Mouse (Mus musculus): Measurements from ENCODE around the gene Apol11b.

DNA sequence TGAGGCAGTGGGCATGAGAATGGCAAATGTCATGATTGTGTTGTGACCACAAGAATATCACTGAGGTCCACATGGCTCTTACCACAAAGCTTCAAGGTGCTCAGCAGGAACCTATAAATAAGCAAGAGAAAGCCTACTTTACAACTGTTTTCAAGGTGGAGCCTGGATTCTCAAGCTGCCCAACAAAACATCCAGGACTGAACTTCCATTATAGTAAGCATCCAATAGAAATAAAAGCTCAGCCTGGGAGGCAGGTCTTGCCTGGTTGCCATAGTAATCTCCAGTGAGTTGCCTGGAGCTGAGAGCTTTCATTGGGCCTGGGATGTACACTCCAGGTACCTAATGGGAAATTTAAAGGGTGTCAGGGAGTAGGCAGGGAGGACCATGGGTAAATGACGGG, 44.1 kb downstream of the Apol11b start, which contains the start of gene Gm36245:
- no peak for TF ChIP-seq POLR2A (IDR thresholded peaks at IDR 0.05; ENCODE audit: control insufficient read depth, low read depth, low read length)
- no peak for TF ChIP-seq CTCF (IDR thresholded peaks at IDR 0.05; ENCODE audit: control insufficient read depth, insufficient read depth, insufficient replicate concordance, low read depth, low read length)

Data from testis, adult 2 months (tissue).